Mouse (Mus musculus): ENCODE results near the gene Vmn2r37. TPM values are rescaled to one million over a fixed set of nuclear protein-coding genes. Genes with fewer than 3 reads are reported as not detected.
"Not testable (repeated sequence)": the region's sequence is repeated elsewhere in the genome, so short reads cannot be mapped to it uniquely, and the experiment has no call there.

The Vmn2r37 gene
- not detected in 2 replicates for polyA plus RNA-seq (2014; fragmentation: Nextera tagmentation; extraction: Ambion mirVana)

DNA sequence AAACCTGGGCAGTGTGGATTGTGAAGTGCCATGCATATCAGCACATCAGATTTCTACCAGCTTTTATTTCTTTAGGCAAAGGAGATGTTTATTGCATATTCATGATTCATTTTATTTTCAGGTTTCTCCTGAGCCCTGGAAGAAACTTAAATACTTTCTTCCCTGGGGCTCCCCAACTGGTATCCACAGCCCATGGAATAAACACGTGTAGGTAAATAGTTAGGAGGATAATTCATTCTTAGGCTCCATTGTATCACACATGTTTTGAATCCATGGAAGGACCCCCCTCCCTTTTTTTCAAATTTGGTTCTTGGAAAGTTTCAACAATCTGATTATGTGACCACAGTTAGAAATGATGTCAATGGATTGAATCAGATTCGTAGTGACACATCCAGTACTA lies at the start of gene Vmn2r37:
Gene Vmn2r37 (minus strand): TSS at position 101 of the 400 bp plus-strand sequence.
- not testable (repeated sequence) for H3K4me2 ChIP-seq; H3K36me3 ChIP-seq (ENCODE audit: control insufficient read depth, insufficient read depth, low read length); H3K27ac ChIP-seq (ENCODE audit: low read depth, low read length); H3K4me1 ChIP-seq (replicated peaks; ENCODE audit: control insufficient read depth, insufficient read depth, low read length); H3K27me3 ChIP-seq (replicated peaks; ENCODE audit: control insufficient read depth, insufficient read depth, low read length); H3K4me3 ChIP-seq (ENCODE audit: low read depth, low read length); DNase-seq (ENCODE audit: low spot score); H3K9ac ChIP-seq (ENCODE audit: low read depth, low read length); ATAC-seq (replicated peaks; ENCODE audit: low FRiP score); H3K9me3 ChIP-seq (ENCODE audit: control insufficient read depth, low read length)
- 54% methylated on average over 1 of the region's 2 CpGs for WGBS

Other genes starting within 250 kb of the Vmn2r37 start
- not detected in 2 replicates for gene Vmn2r39, start 192.9 kb downstream of the Vmn2r37 start, polyA plus RNA-seq (2014; fragmentation: Nextera tagmentation; extraction: Ambion mirVana)
- gene Vmn2r38, start 125.8 kb downstream of the Vmn2r37 start, polyA plus RNA-seq (2014; fragmentation: Nextera tagmentation; extraction: Ambion mirVana), result not detected in 2 replicates